Mouse (Mus musculus) kidney, adult 2 months (tissue): ENCODE results near the gene Ncor2. TPM values are rescaled to one million over a fixed set of nuclear protein-coding genes. Genes with fewer than 3 reads are reported as not detected.
A peak's percentile ranks its signal among the peaks of the same experiment; 100 is the strongest.

Source experiments
- DNase-seq: peaks from one replicate; pipeline ENCODE4 v3.0.0; 2021
- H3K27ac ChIP-seq: fragments of 200-500 bp; 2 replicates; pipeline ENCODE4 v1.5.1; 2012; ENCODE audit warnings: low read depth, low read length, control low read depth, inconsistent platforms; ENCODE audit not compliant: insufficient read depth
- H3K27me3 ChIP-seq: fragments of 200-500 bp; replicated peaks from 2 replicates; pipeline ENCODE4 v1.6.1; 2012; ENCODE audit warnings: mild to moderate bottlenecking, moderate library complexity, low read length, inconsistent platforms; ENCODE audit not compliant: control insufficient read depth, insufficient read depth
- H3K36me3 ChIP-seq: fragments of 200-500 bp; 2 replicates; pipeline ENCODE4 v1.6.1; 2012; ENCODE audit warnings: mild to moderate bottlenecking, moderate library complexity, low read length, inconsistent platforms; ENCODE audit not compliant: control insufficient read depth, insufficient read depth
- H3K4me1 ChIP-seq: fragments of 200-500 bp; 2 replicates; pipeline ENCODE4 v1.6.1; 2011; ENCODE audit warnings: low read length; ENCODE audit not compliant: control insufficient read depth, insufficient read depth
- H3K4me3 ChIP-seq: fragments of 200-500 bp; 2 replicates; pipeline ENCODE4 v1.5.1; 2011; ENCODE audit warnings: mild to moderate bottlenecking, low read depth, low read length, control low read depth; ENCODE audit not compliant: insufficient read depth
- CTCF ChIP-seq: fragments of 200-500 bp; conservative IDR thresholded peaks from 2 replicates; pipeline ENCODE4 v1.5.1; 2011; ENCODE audit warnings: low read depth, mild to moderate bottlenecking, control low read depth, low read length, moderate library complexity, mixed read lengths; ENCODE audit not compliant: insufficient read depth, insufficient read length
- POLR2A ChIP-seq: fragments of 200-500 bp; IDR thresholded peaks from one replicate; pipeline ENCODE4 v1.6.1; 2011; ENCODE audit warnings: low read depth, low read length, control low read depth
- WGBS: fragments of 180-500 bp; shearing (Covaris S2); methylation state at CpG from one replicate; pipeline ENCODE4 v1.1.7; 2018; 5-methylcytosine and 5-hydroxymethylcytosine counted together
- polyA plus RNA-seq: library from polyadenylated mRNA; depleted of rRNA; stranded (reverse); fragments of >200 nt; gene quantifications from 2 replicates; pipeline ENCODE4 v1.2.3, GENCODE M21; 2012

The Ncor2 gene
- polyA plus RNA-seq, 1 experiment: 38.8 TPM

GRCm38 (mm10) chr5:125112588-125112987, 66.4 kb downstream of the Ncor2 start:
- 72% methylated on average over 1 of the region's 1 CpGs for WGBS
- Histone ChIP-seq H3K4me1 (no peaks in the 10 kb centered on the region), H3K4me3 (no peak overlapping the region), H3K27me3 (no peaks in the 10 kb centered on the region), H3K36me3 (no peaks in the 10 kb centered on the region), H3K27ac (no peak overlapping the region)
- TF ChIP-seq CTCF (no peak), POLR2A (no peak)
- no peak for DNase-seq

- H3K27ac ChIP-seq: no peak overlapping the region
- no peaks in the 10 kb centered on the region for H3K36me3 ChIP-seq
- TF ChIP-seq CTCF (no peak), POLR2A (no peak)
- WGBS: 56% methylated on average over 6 of the region's 6 CpGs
- no peaks in the 10 kb centered on the region for H3K27me3 ChIP-seq
- DNase-seq: peak; percentile 47
- H3K4me3 ChIP-seq: no peak overlapping the region
- H3K4me1 ChIP-seq: peaks cover 5% of the 10 kb centered on the region; the same call in 1 of the 2 replicates
Measured at GRCm38 (mm10) chr5:125111137-125111536, 67.9 kb downstream of the Ncor2 start.

GRCm38 (mm10) chr5:125110722-125111121, 68.3 kb downstream of the Ncor2 start:
- Histone ChIP-seq H3K27ac (no peak overlapping the region), H3K27me3 (no peaks in the 10 kb centered on the region), H3K36me3 (no peaks in the 10 kb centered on the region), H3K4me3 (no peak overlapping the region), H3K4me1 (peaks cover 5% of the 10 kb centered on the region; the same call in 1 of the 2 replicates)
- no peak for DNase-seq
- no peak for TF ChIP-seq POLR2A
- TF ChIP-seq CTCF: no peak
- WGBS: 69% methylated on average over 3 of the region's 3 CpGs

GRCm38 (mm10) chr5:125110196-125110595, 68.8 kb downstream of the Ncor2 start:
- H3K4me3 ChIP-seq: no peak overlapping the region
- TF ChIP-seq POLR2A: no peak
- TF ChIP-seq CTCF: no peak
- no peak for DNase-seq
- H3K27ac ChIP-seq: no peak overlapping the region
- peaks cover 5% of the 10 kb centered on the region; the same call in 1 of the 2 replicates for H3K4me1 ChIP-seq
- no peaks in the 10 kb centered on the region for H3K36me3 ChIP-seq
- H3K27me3 ChIP-seq: no peaks in the 10 kb centered on the region
- WGBS: 79% methylated on average over 8 of the region's 8 CpGs

- DNase-seq: peak; percentile 83
- peaks cover 5% of the 10 kb centered on the region; the same call in 1 of the 2 replicates for H3K4me1 ChIP-seq
Measured at GRCm38 (mm10) chr5:125107011-125107651, 71.9 kb downstream of the Ncor2 start.

GRCm38 (mm10) chr5:125106191-125106590, 72.8 kb downstream of the Ncor2 start:
- peak; percentile 67 for DNase-seq
- TF ChIP-seq CTCF (no peak), POLR2A (no peak)
- no peak overlapping the region for H3K4me3 ChIP-seq
- no peaks in the 10 kb centered on the region for H3K27me3 ChIP-seq
- no peaks in the 10 kb centered on the region for H3K36me3 ChIP-seq
- 56% methylated on average over 16 of the region's 16 CpGs for WGBS
- H3K4me1 ChIP-seq: peaks cover 5% of the 10 kb centered on the region; the same call in 1 of the 2 replicates
- H3K27ac ChIP-seq: no peak overlapping the region; the same call in 1 of the 2 replicates

More at GRCm38 (mm10) chr5:125107011-125107651, 71.9 kb downstream of the Ncor2 start:
- Histone ChIP-seq H3K36me3 (no peaks in the 10 kb centered on the region), H3K4me3 (no peak overlapping the region), H3K27ac (no peak overlapping the region), H3K27me3 (no peaks in the 10 kb centered on the region)
- TF ChIP-seq POLR2A (no peak), CTCF (peak; percentile 78)
- WGBS: 42% methylated on average over 11 of the region's 11 CpGs

- no peak for DNase-seq
- H3K36me3 ChIP-seq: no peaks in the 10 kb centered on the region
- TF ChIP-seq CTCF (no peak), POLR2A (no peak)
Measured at GRCm38 (mm10) chr5:125104841-125105240, 74.2 kb downstream of the Ncor2 start.

More at GRCm38 (mm10) chr5:125104841-125105240, 74.2 kb downstream of the Ncor2 start:
- H3K27me3 ChIP-seq: no peaks in the 10 kb centered on the region
- H3K27ac ChIP-seq: no peak overlapping the region
- H3K4me1 ChIP-seq: peaks cover 5% of the 10 kb centered on the region; the same call in 1 of the 2 replicates
- H3K4me3 ChIP-seq: no peak overlapping the region
- 64% methylated on average over 6 of the region's 6 CpGs for WGBS
